Mouse (Mus musculus) thymus, adult 2 months (tissue): ENCODE measurements at regions not wholly inside any gene's neighbourhood (a gene's known extent, or its start where the extent isn't known, plus 50 kb on each side); places are given as distances from the start of the nearest gene placed in this dataset.

Experiments used
- CTCF ChIP-seq: fragments of 200-500 bp; IDR thresholded peaks from 2 replicates; pipeline ENCODE4 v1.5.1; 2012; ENCODE audit warnings: mild to moderate bottlenecking, control low read depth, low read length, moderate library complexity, borderline replicate concordance; ENCODE audit not compliant: control insufficient read depth, poor library complexity, insufficient read depth; ENCODE audit errors: extremely low read depth
- POLR2A ChIP-seq: fragments of 200-500 bp; IDR thresholded peaks from 2 replicates; pipeline ENCODE4 v1.6.1; 2012; ENCODE audit warnings: mild to moderate bottlenecking, low read length, control low read depth, moderate library complexity; ENCODE audit not compliant: control insufficient read depth, poor library complexity, insufficient read depth; ENCODE audit errors: extremely low read depth

DNA sequence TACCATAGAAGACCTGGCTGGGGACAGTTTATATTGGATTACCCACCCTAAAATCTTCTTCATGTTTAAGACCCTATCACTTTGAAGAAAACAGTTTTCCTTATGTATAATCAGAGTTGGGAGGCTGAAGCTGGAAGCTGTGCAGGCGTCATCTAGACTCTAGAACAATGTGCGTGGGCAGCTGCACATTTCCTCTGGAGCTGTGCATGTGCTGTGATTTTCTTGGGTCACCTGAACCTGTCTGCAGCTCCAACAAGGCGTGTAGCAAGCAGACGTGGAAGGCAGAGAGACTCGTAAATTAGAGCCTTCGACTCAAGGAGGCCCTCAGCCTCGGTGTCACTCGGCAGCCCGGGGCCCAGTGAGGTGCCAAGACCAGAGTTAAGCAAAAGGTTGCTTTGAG lies 169.8 kb downstream of the 9530068E07Rik start:
- TF ChIP-seq POLR2A, result no peak
- no peak for TF ChIP-seq CTCF
